Mouse (Mus musculus): ENCODE data around the gene Ptprk. TPM values are rescaled to one million over a fixed set of nuclear protein-coding genes. Genes with fewer than 3 reads are reported as not detected.

Gene Ptprk
- total and polyA plus RNA-seq, 3 experiments: 0.02 to 2.4 (median 0.49) TPM

GRCm38 (mm10) chr10:28103406-28103906 lies 28.8 kb downstream of the Ptprk start:
- H3K4me3 ChIP-seq (ENCODE audit: low read depth, low read length): no peak overlapping the region
- DNase-seq (ENCODE audit: low spot score) (no peak), ATAC-seq (ENCODE audit: extremely low read depth, insufficient number of reproducible peaks, low FRiP score, poor library complexity, severe bottlenecking) (no peak)
- no peak for TF ChIP-seq CTCF (IDR thresholded peaks at IDR 0.05; ENCODE audit: low read depth, low read length)
- TF ChIP-seq GATA1 (IDR thresholded peaks at IDR 0.05; ENCODE audit: borderline replicate concordance, low read length): no peak
- no peak for TF ChIP-seq TAL1 (conservative IDR thresholded peaks at IDR 0.05; ENCODE audit: low read depth, low read length)
- no peak for TF ChIP-seq POLR2AphosphoS5 (IDR thresholded peaks at IDR 0.05; ENCODE audit: insufficient replicate concordance, low read depth, low read length)
- TF ChIP-seq GATA2 (IDR thresholded peaks at IDR 0.05; ENCODE audit: borderline replicate concordance, low read depth, low read length): no peak
- no peaks in the 10 kb centered on the region for H3K4me1 ChIP-seq (ENCODE audit: insufficient read depth, low read depth, low read length)
- H3K36me3 ChIP-seq (replicated peaks): no peaks in the 10 kb centered on the region
- H3K27me3 ChIP-seq (ENCODE audit: insufficient read depth, low read length): no peaks in the 10 kb centered on the region
- no peaks in the 10 kb centered on the region for H3K9me3 ChIP-seq (replicated peaks)

GRCm38 (mm10) chr10:28103924-28104323 lies 29.3 kb downstream of the Ptprk start:
- no peak for ATAC-seq (ENCODE audit: extremely low read depth, insufficient number of reproducible peaks, low FRiP score, poor library complexity, severe bottlenecking)
- no peaks in the 10 kb centered on the region for H3K9me3 ChIP-seq (replicated peaks)
- no peaks in the 10 kb centered on the region for H3K27me3 ChIP-seq (ENCODE audit: insufficient read depth, low read length)
- TF ChIP-seq CTCF (IDR thresholded peaks at IDR 0.05; ENCODE audit: low read depth, low read length) (no peak), GATA1 (IDR thresholded peaks at IDR 0.05; ENCODE audit: borderline replicate concordance, low read length) (no peak)
- no peak overlapping the region for H3K4me3 ChIP-seq (ENCODE audit: low read depth, low read length)
- no peak for DNase-seq (ENCODE audit: low spot score)
- no peaks in the 10 kb centered on the region for H3K36me3 ChIP-seq (replicated peaks)
- H3K4me1 ChIP-seq (ENCODE audit: insufficient read depth, low read depth, low read length): no peaks in the 10 kb centered on the region

- H3K36me3 ChIP-seq (replicated peaks): no peaks in the 10 kb centered on the region
- no peak for TF ChIP-seq CTCF (IDR thresholded peaks at IDR 0.05; ENCODE audit: low read depth, low read length)
- TF ChIP-seq GATA1 (IDR thresholded peaks at IDR 0.05; ENCODE audit: borderline replicate concordance, low read length): no peak
- TF ChIP-seq GATA2 (IDR thresholded peaks at IDR 0.05; ENCODE audit: borderline replicate concordance, low read depth, low read length): no peak
- no peak for TF ChIP-seq TAL1 (conservative IDR thresholded peaks at IDR 0.05; ENCODE audit: low read depth, low read length)
- TF ChIP-seq POLR2AphosphoS5 (IDR thresholded peaks at IDR 0.05; ENCODE audit: insufficient replicate concordance, low read depth, low read length): no peak
- H3K4me1 ChIP-seq (ENCODE audit: insufficient read depth, low read depth, low read length): no peaks in the 10 kb centered on the region
- DNase-seq (ENCODE audit: low spot score) (no peak), ATAC-seq (ENCODE audit: extremely low read depth, insufficient number of reproducible peaks, low FRiP score, poor library complexity, severe bottlenecking) (no peak)
- no peaks in the 10 kb centered on the region for H3K27me3 ChIP-seq (ENCODE audit: insufficient read depth, low read length)
- no peak overlapping the region for H3K4me3 ChIP-seq (ENCODE audit: low read depth, low read length)
- H3K9me3 ChIP-seq (replicated peaks): no peaks in the 10 kb centered on the region
These were observed 30.6 kb downstream of the Ptprk start for GRCm38 (mm10) chr10:28105247-28105646.

GRCm38 (mm10) chr10:28112826-28113589 lies 38.4 kb downstream of the Ptprk start:
- Histone ChIP-seq H3K4me3 (ENCODE audit: low read depth, low read length) (no peak overlapping the region), H3K27me3 (ENCODE audit: insufficient read depth, low read length) (no peaks in the 10 kb centered on the region), H3K9me3 (replicated peaks) (no peaks in the 10 kb centered on the region), H3K36me3 (replicated peaks) (no peaks in the 10 kb centered on the region), H3K4me1 (ENCODE audit: insufficient read depth, low read depth, low read length) (no peaks in the 10 kb centered on the region)
- no peak for TF ChIP-seq POLR2AphosphoS5 (IDR thresholded peaks at IDR 0.05; ENCODE audit: insufficient replicate concordance, low read depth, low read length)
- no peak for TF ChIP-seq GATA1 (IDR thresholded peaks at IDR 0.05; ENCODE audit: borderline replicate concordance, low read length)
- no peak for TF ChIP-seq GATA2 (IDR thresholded peaks at IDR 0.05; ENCODE audit: borderline replicate concordance, low read depth, low read length)
- no peak for TF ChIP-seq TAL1 (conservative IDR thresholded peaks at IDR 0.05; ENCODE audit: low read depth, low read length)
- TF ChIP-seq CTCF (IDR thresholded peaks at IDR 0.05; ENCODE audit: low read depth, low read length): no peak
- ATAC-seq (ENCODE audit: extremely low read depth, insufficient number of reproducible peaks, low FRiP score, poor library complexity, severe bottlenecking) (no peak), DNase-seq (ENCODE audit: low spot score) (no peak)

GRCm38 (mm10) chr10:28113879-28114278 lies 39.3 kb downstream of the Ptprk start:
- Histone ChIP-seq H3K4me1 (ENCODE audit: insufficient read depth, low read depth, low read length) (no peaks in the 10 kb centered on the region), H3K36me3 (replicated peaks) (no peaks in the 10 kb centered on the region), H3K9me3 (replicated peaks) (no peaks in the 10 kb centered on the region), H3K4me3 (ENCODE audit: low read depth, low read length) (no peak overlapping the region), H3K27me3 (ENCODE audit: insufficient read depth, low read length) (no peaks in the 10 kb centered on the region)
- TF ChIP-seq POLR2AphosphoS5 (IDR thresholded peaks at IDR 0.05; ENCODE audit: insufficient replicate concordance, low read depth, low read length) (no peak), TAL1 (conservative IDR thresholded peaks at IDR 0.05; ENCODE audit: low read depth, low read length) (no peak), GATA2 (IDR thresholded peaks at IDR 0.05; ENCODE audit: borderline replicate concordance, low read depth, low read length) (no peak), CTCF (IDR thresholded peaks at IDR 0.05; ENCODE audit: low read depth, low read length) (no peak), GATA1 (IDR thresholded peaks at IDR 0.05; ENCODE audit: borderline replicate concordance, low read length) (no peak)
- DNase-seq (ENCODE audit: low spot score): no peak
- ATAC-seq (ENCODE audit: extremely low read depth, insufficient number of reproducible peaks, low FRiP score, poor library complexity, severe bottlenecking): no peak

- ATAC-seq (ENCODE audit: extremely low read depth, insufficient number of reproducible peaks, low FRiP score, poor library complexity, severe bottlenecking): no peak
- no peaks in the 10 kb centered on the region for H3K9me3 ChIP-seq (replicated peaks)
- no peak for DNase-seq (ENCODE audit: low spot score)
- H3K4me1 ChIP-seq (ENCODE audit: insufficient read depth, low read depth, low read length): no peaks in the 10 kb centered on the region
- TF ChIP-seq GATA1 (IDR thresholded peaks at IDR 0.05; ENCODE audit: borderline replicate concordance, low read length) (no peak), CTCF (IDR thresholded peaks at IDR 0.05; ENCODE audit: low read depth, low read length) (no peak), TAL1 (conservative IDR thresholded peaks at IDR 0.05; ENCODE audit: low read depth, low read length) (no peak)
- no peaks in the 10 kb centered on the region for H3K36me3 ChIP-seq (replicated peaks)
- no peaks in the 10 kb centered on the region for H3K27me3 ChIP-seq (ENCODE audit: insufficient read depth, low read length)
- H3K4me3 ChIP-seq (ENCODE audit: low read depth, low read length): no peak overlapping the region
These were observed 42.4 kb downstream of the Ptprk start for GRCm38 (mm10) chr10:28116982-28117381.
